Mouse (Mus musculus) midbrain, embryonic 13.5 days (tissue): ENCODE measurements around the gene Ctxn2. TPM values are rescaled to one million over a fixed set of nuclear protein-coding genes. Genes with fewer than 3 reads are reported as not detected.

Source experiments
- ATAC-seq: fragments of 200-750 bp; cut with Nextera tagmentation; 2 replicates; pipeline ENCODE4 v1.8.0; 2017; ENCODE audit warnings: mild to moderate bottlenecking, moderate TSS enrichment, moderate library complexity
- H3K27ac ChIP-seq: fragments of 300-500 bp; sonication (generic); 2 replicates; pipeline ENCODE4 v1.5.1; 2015; ENCODE audit warnings: inconsistent platforms, mild to moderate bottlenecking, moderate library complexity
- H3K27me3 ChIP-seq: fragments of 300-500 bp; sonication (generic); 2 replicates; pipeline ENCODE4 v1.6.1; 2015; ENCODE audit warnings: mild to moderate bottlenecking, inconsistent platforms
- H3K36me3 ChIP-seq: fragments of 300-500 bp; sonication (generic); 2 replicates; pipeline ENCODE4 v1.6.1; 2015; ENCODE audit warnings: mild to moderate bottlenecking, inconsistent platforms
- H3K4me1 ChIP-seq: fragments of 300-500 bp; sonication (generic); replicated peaks from 2 replicates; pipeline ENCODE4 v1.6.1; 2015; ENCODE audit warnings: inconsistent platforms
- H3K4me2 ChIP-seq: fragments of 300-500 bp; sonication (generic); replicated peaks from 2 replicates; pipeline ENCODE4 v1.6.1; 2015; ENCODE audit warnings: moderate library complexity, mild to moderate bottlenecking, inconsistent platforms
- H3K4me3 ChIP-seq: fragments of 300-500 bp; sonication (generic); replicated peaks from 2 replicates; pipeline ENCODE4 v1.5.1; 2015; ENCODE audit warnings: mild to moderate bottlenecking, inconsistent platforms
- H3K9ac ChIP-seq: fragments of 300-500 bp; sonication (generic); replicated peaks from 2 replicates; pipeline ENCODE4 v1.6.1; 2015; ENCODE audit warnings: mild to moderate bottlenecking, inconsistent platforms
- H3K9me3 ChIP-seq: fragments of 300-500 bp; sonication (generic); 2 replicates; pipeline ENCODE4 v1.6.1; 2016; ENCODE audit warnings: mild to moderate bottlenecking, inconsistent platforms
- WGBS: fragments of 180-500 bp; shearing (Covaris S2); methylation state at CpG from one replicate; pipeline ENCODE4 v1.1.7; 2015; 5-methylcytosine and 5-hydroxymethylcytosine counted together
- polyA plus RNA-seq: library from polyadenylated mRNA; unstranded; fragments of >200 nt; fragmentation: Nextera tagmentation; extraction: Ambion mirVana; gene quantifications from 2 replicates; pipeline ENCODE4 v1.2.1, GENCODE M21; 2015

Gene Ctxn2
- polyA plus RNA-seq, 1 experiment from 2014 or later = 4.2 TPM

GRCm38 (mm10) chr2:125134113-125134512 lies 2.4 kb upstream of the Ctxn2 start:
- Histone ChIP-seq H3K9me3 (no peaks in the 10 kb centered on the region), H3K9ac (no peak overlapping the region), H3K27me3 (no peaks in the 10 kb centered on the region), H3K4me1 (peaks cover 14% of the 10 kb centered on the region; the same call in 1 of the 2 replicates), H3K4me2 (no peak overlapping the region), H3K27ac (no peak overlapping the region), H3K4me3 (no peak overlapping the region), H3K36me3 (no peaks in the 10 kb centered on the region)
- ATAC-seq = no peak
- 16% methylated on average over 4 of the region's 4 CpGs for WGBS

- Histone ChIP-seq H3K27ac (peak overlapping the region; percentile 64; the same call in 1 of the 2 replicates), H3K9ac (peak overlapping the region; percentile 63; the same call in 1 of the 2 replicates), H3K9me3 (no peaks in the 10 kb centered on the region), H3K4me2 (peak overlapping the region; percentile 73), H3K27me3 (no peaks in the 10 kb centered on the region), H3K4me1 (peaks cover 14% of the 10 kb centered on the region; the same call in 1 of the 2 replicates), H3K36me3 (no peaks in the 10 kb centered on the region), H3K4me3 (peak overlapping the region; percentile 53)
- no peak for ATAC-seq
- WGBS = 33% methylated on average over 7 of the region's 7 CpGs
These were observed 354 bp downstream of the Ctxn2 start for GRCm38 (mm10) chr2:125136846-125137245.

GRCm38 (mm10) chr2:125142336-125142735 lies 5.8 kb downstream of the Ctxn2 start:
- H3K4me3 ChIP-seq = no peak overlapping the region
- H3K9me3 ChIP-seq = no peaks in the 10 kb centered on the region
- H3K4me2 ChIP-seq = no peak overlapping the region
- H3K36me3 ChIP-seq = no peaks in the 10 kb centered on the region
- no peak for ATAC-seq
- H3K27me3 ChIP-seq = no peaks in the 10 kb centered on the region
- H3K4me1 ChIP-seq = no peaks in the 10 kb centered on the region
- H3K27ac ChIP-seq = no peak overlapping the region
- H3K9ac ChIP-seq = no peak overlapping the region

- 88% methylated on average over 6 of the region's 6 CpGs for WGBS
- Histone ChIP-seq H3K4me1 (no peaks in the 10 kb centered on the region), H3K27me3 (no peaks in the 10 kb centered on the region), H3K9me3 (no peaks in the 10 kb centered on the region), H3K27ac (no peak within 1 kb of the TSS), H3K9ac (no peak within 1 kb of the TSS), H3K36me3 (no peaks in the 10 kb centered on the region), H3K4me2 (no peak within 1 kb of the TSS), H3K4me3 (no peak within 1 kb of the TSS)
- ATAC-seq = no peak
These were observed 15.9 kb downstream of the Ctxn2 start, which contains the start of gene Slc12a1 for GRCm38 (mm10) chr2:125152388-125152787. Slc12a1 (plus strand) TSS chr2:125152505.

DNA sequence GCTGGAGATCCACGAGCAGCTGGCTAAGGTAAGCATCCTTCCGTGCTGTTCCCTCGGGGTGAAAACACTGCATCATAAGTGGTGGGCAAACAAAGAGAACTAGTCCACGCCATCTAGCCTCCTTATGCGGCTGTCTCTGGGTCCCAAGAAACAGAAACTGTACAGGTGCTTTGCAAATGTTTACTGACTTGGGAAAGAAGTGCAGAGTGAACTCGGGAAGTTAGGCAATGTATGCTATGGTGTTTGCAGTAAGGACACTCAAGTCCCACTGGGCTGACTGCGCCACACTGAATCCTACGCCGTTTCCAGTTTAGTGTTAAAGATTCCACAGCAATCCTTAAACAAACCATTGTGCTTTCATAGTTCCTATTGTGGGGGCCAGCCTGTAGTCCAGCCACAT lies 17.8 kb downstream of the Ctxn2 start:
- Histone ChIP-seq H3K27ac (no peak overlapping the region), H3K9ac (no peak overlapping the region), H3K4me2 (no peak overlapping the region), H3K4me3 (no peak overlapping the region), H3K4me1 (no peaks in the 10 kb centered on the region), H3K9me3 (no peaks in the 10 kb centered on the region), H3K36me3 (no peaks in the 10 kb centered on the region), H3K27me3 (no peaks in the 10 kb centered on the region)
- 83% methylated on average over 9 of the region's 9 CpGs for WGBS
- no peak for ATAC-seq

- Histone ChIP-seq H3K4me1 (no peaks in the 10 kb centered on the region), H3K4me2 (no peak overlapping the region), H3K27ac (no peak overlapping the region), H3K9me3 (no peaks in the 10 kb centered on the region), H3K27me3 (no peaks in the 10 kb centered on the region), H3K36me3 (no peaks in the 10 kb centered on the region), H3K4me3 (no peak overlapping the region), H3K9ac (no peak overlapping the region)
- no peak for ATAC-seq
- 16% methylated on average over 2 of the region's 2 CpGs for WGBS
These were observed 19.0 kb downstream of the Ctxn2 start for GRCm38 (mm10) chr2:125155504-125155903.

- Histone ChIP-seq H3K27ac (no peak overlapping the region), H3K9me3 (no peaks in the 10 kb centered on the region), H3K4me3 (no peak overlapping the region), H3K4me2 (no peak overlapping the region), H3K4me1 (no peaks in the 10 kb centered on the region), H3K27me3 (no peaks in the 10 kb centered on the region), H3K36me3 (no peaks in the 10 kb centered on the region), H3K9ac (no peak overlapping the region)
- ATAC-seq = no peak
- 57% methylated on average over 4 of the region's 4 CpGs for WGBS
These were observed 25.5 kb downstream of the Ctxn2 start for GRCm38 (mm10) chr2:125162012-125162470.

DNA sequence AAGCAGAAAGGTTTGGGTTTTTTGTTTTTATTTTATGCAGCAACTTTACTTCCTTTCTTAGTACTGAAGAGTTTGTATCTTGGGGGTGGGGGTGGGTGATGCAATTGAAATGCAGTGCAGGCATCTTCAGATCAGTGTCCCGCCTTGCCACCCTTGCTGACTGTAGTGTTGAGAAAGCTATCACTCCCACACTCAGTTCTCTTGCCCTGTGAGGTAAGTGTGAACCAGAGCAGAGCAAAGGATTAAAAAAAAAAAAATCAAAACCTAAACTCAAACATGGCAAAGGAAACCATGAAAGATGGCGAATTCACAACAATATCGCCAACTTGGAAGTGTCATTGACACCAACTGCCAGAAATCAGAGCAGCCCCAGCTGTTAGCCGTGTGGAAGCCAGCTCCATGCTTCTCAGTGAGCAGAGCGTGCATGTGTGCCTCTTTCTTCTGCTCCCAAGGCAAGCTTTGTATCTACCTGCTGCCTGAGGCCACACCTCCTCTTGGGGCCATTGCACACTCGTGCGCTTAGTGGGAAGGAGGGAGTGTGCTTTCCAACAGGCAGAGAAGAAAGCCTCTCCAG lies 41.8 kb downstream of the Ctxn2 start:
- no peaks in the 10 kb centered on the region for H3K27me3 ChIP-seq
- H3K4me1 ChIP-seq = no peaks in the 10 kb centered on the region
- H3K9me3 ChIP-seq = no peaks in the 10 kb centered on the region
- no peak for ATAC-seq
- WGBS = 89% methylated on average over 7 of the region's 7 CpGs
- H3K4me3 ChIP-seq = no peak overlapping the region
- no peak overlapping the region for H3K4me2 ChIP-seq
- H3K36me3 ChIP-seq = no peaks in the 10 kb centered on the region
- no peak overlapping the region for H3K27ac ChIP-seq
- H3K9ac ChIP-seq = no peak overlapping the region

GRCm38 (mm10) chr2:125187904-125188303 lies 51.4 kb downstream of the Ctxn2 start:
- ATAC-seq = no peak
- Histone ChIP-seq H3K4me2 (no peak overlapping the region), H3K9me3 (no peaks in the 10 kb centered on the region), H3K9ac (no peak overlapping the region), H3K36me3 (no peaks in the 10 kb centered on the region), H3K4me3 (no peak overlapping the region), H3K27me3 (no peaks in the 10 kb centered on the region), H3K4me1 (no peaks in the 10 kb centered on the region), H3K27ac (no peak overlapping the region)
- WGBS = 75% methylated on average over 11 of the region's 11 CpGs

- Histone ChIP-seq H3K36me3 (no peaks in the 10 kb centered on the region), H3K4me1 (no peaks in the 10 kb centered on the region), H3K27me3 (no peaks in the 10 kb centered on the region), H3K9me3 (no peaks in the 10 kb centered on the region), H3K27ac (no peak overlapping the region), H3K4me3 (no peak overlapping the region), H3K4me2 (no peak overlapping the region), H3K9ac (no peak overlapping the region)
- 6% methylated on average over 2 of the region's 2 CpGs for WGBS
- no peak for ATAC-seq
These were observed 52.7 kb downstream of the Ctxn2 start for GRCm38 (mm10) chr2:125189197-125189596.

GRCm38 (mm10) chr2:125192905-125193304 lies 56.4 kb downstream of the Ctxn2 start:
- Histone ChIP-seq H3K27me3 (no peaks in the 10 kb centered on the region), H3K36me3 (no peaks in the 10 kb centered on the region), H3K4me1 (no peaks in the 10 kb centered on the region), H3K9me3 (no peaks in the 10 kb centered on the region), H3K4me3 (no peak overlapping the region), H3K9ac (no peak overlapping the region), H3K4me2 (no peak overlapping the region), H3K27ac (no peak overlapping the region)
- no peak for ATAC-seq

DNA sequence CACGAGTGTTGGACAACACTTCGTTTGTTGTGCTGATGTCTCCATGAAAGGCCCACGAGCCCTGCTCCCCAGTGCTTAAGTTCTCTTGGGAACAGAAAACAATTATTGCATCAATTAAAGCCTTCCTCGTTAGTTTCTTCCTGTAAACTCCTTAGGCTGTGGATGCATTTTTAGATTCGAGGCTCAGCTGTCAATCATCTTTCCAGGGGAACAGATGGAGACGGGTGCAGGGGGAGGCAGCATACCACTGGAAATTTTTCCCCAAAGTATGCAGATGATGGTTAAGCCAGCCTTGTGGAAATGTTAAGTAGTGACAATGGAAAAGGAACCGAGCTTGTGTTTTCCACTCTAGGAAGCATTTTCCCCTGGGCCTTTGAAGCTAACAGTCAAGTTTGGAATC lies 60.3 kb downstream of the Ctxn2 start:
- no peak overlapping the region for H3K27ac ChIP-seq
- no peaks in the 10 kb centered on the region for H3K36me3 ChIP-seq
- no peak overlapping the region for H3K4me3 ChIP-seq
- H3K9me3 ChIP-seq = no peaks in the 10 kb centered on the region
- 64% methylated on average over 7 of the region's 7 CpGs for WGBS
- H3K9ac ChIP-seq = no peak overlapping the region
- no peak for ATAC-seq
- no peaks in the 10 kb centered on the region for H3K4me1 ChIP-seq
- H3K27me3 ChIP-seq = no peaks in the 10 kb centered on the region
- no peak overlapping the region for H3K4me2 ChIP-seq
